Mouse (Mus musculus): ENCODE measurements at regions not wholly inside any gene's neighbourhood (a gene's known extent, or its start where the extent isn't known, plus 50 kb on each side); places are given as distances from the start of the nearest gene placed in this dataset.

GRCm38 (mm10) chr12:13052164-13052563 is 110.5 kb upstream of the Mycn start:
- TF ChIP-seq CTCF (IDR thresholded peaks at IDR 0.05; ENCODE audit: insufficient read depth, low read depth, low read length): no peak
- no peak for TF ChIP-seq POLR2A (IDR thresholded peaks at IDR 0.05; ENCODE audit: insufficient read depth, low read depth, low read length)
